Mouse (Mus musculus): ENCODE measurements around the gene Cdk14. TPM values are rescaled to one million over a fixed set of nuclear protein-coding genes. Genes with fewer than 3 reads are reported as not detected.
A peak's percentile ranks its signal among the peaks of the same experiment; 100 is the strongest.

The Cdk14 gene
- total RNA-seq, 1 experiment: 3.5 TPM

GRCm38 (mm10) chr5:5166086-5166485, 254.0 kb downstream of the Cdk14 start:
- H3K4me3 ChIP-seq (ENCODE audit: insufficient read depth in 1 of 2, low read depth in 1 of 2, low read length in 2 of 2, poor library complexity in 1 of 2, severe bottlenecking in 1 of 2): no peak overlapping the region
- DNase-seq (ENCODE audit: low read depth, low spot score): peak; percentile 45
- H3K36me3 ChIP-seq (ENCODE audit: control insufficient read depth, insufficient read depth, low read length, poor library complexity, severe bottlenecking): no peaks in the 10 kb centered on the region
- TF ChIP-seq MAFK (IDR thresholded peaks at IDR 0.05; ENCODE audit: insufficient read depth, low read depth, low read length): no peak
- no peak for TF ChIP-seq ZC3H11A (IDR thresholded peaks at IDR 0.05; ENCODE audit: borderline replicate concordance, low read depth, low read length)
- TF ChIP-seq CHD2 (IDR thresholded peaks at IDR 0.05; ENCODE audit: low read depth, low read length): no peak
- no peak for TF ChIP-seq ZNF384 (IDR thresholded peaks at IDR 0.05; ENCODE audit: low read depth, low read length)
- TF ChIP-seq HCFC1 (IDR thresholded peaks at IDR 0.05; ENCODE audit: borderline replicate concordance, insufficient read depth, low read length): no peak
- no peaks in the 10 kb centered on the region for H3K9me3 ChIP-seq (ENCODE audit: control insufficient read depth, insufficient read depth, low read depth, low read length)
- in situ Hi-C loops (cut with MboI; ENCODE audit: low sequenced_read_pairs in 2 of 2, unreplicated experiment in 2 of 2): no loop called here
- no peak overlapping the region for H3K9ac ChIP-seq (ENCODE audit: insufficient read depth, low read depth, low read length, poor library complexity, severe bottlenecking)
- 0 out of 4 replicates have a peak, but pooled peaks cover 0 to 2% of the 10 kb centered on the region in 2 experiments for H3K4me1 ChIP-seq (ENCODE audit: control insufficient read depth in 2 of 2, insufficient read depth in 2 of 2, low read length in 2 of 2, poor library complexity in 1 of 2)
- no peak overlapping the region for H3K27ac ChIP-seq (ENCODE audit: insufficient read depth, low read depth, low read length, poor library complexity, severe bottlenecking)

GRCm38 (mm10) chr5:5164326-5164725, 255.8 kb downstream of the Cdk14 start:
- 0 out of 4 replicates have a peak, but pooled peaks cover 0 to 2% of the 10 kb centered on the region in 2 experiments for H3K4me1 ChIP-seq (ENCODE audit: control insufficient read depth in 2 of 2, insufficient read depth in 2 of 2, low read length in 2 of 2, poor library complexity in 1 of 2)
- H3K27ac ChIP-seq (ENCODE audit: insufficient read depth, low read depth, low read length, poor library complexity, severe bottlenecking): no peak overlapping the region
- no peak for DNase-seq (ENCODE audit: low read depth, low spot score)
- H3K9me3 ChIP-seq (ENCODE audit: control insufficient read depth, insufficient read depth, low read depth, low read length): no peaks in the 10 kb centered on the region
- no peak overlapping the region for H3K9ac ChIP-seq (ENCODE audit: insufficient read depth, low read depth, low read length, poor library complexity, severe bottlenecking)
- H3K36me3 ChIP-seq (ENCODE audit: control insufficient read depth, insufficient read depth, low read length, poor library complexity, severe bottlenecking): no peaks in the 10 kb centered on the region
- no peak overlapping the region for H3K4me3 ChIP-seq (ENCODE audit: insufficient read depth in 1 of 2, low read depth in 1 of 2, low read length in 2 of 2, poor library complexity in 1 of 2, severe bottlenecking in 1 of 2)
- no peak for TF ChIP-seq ZNF384 (IDR thresholded peaks at IDR 0.05; ENCODE audit: low read depth, low read length)
- TF ChIP-seq CHD2 (IDR thresholded peaks at IDR 0.05; ENCODE audit: low read depth, low read length): no peak
- no peak for TF ChIP-seq MAFK (IDR thresholded peaks at IDR 0.05; ENCODE audit: insufficient read depth, low read depth, low read length)
- TF ChIP-seq ZC3H11A (IDR thresholded peaks at IDR 0.05; ENCODE audit: borderline replicate concordance, low read depth, low read length): no peak
- no peak for TF ChIP-seq HCFC1 (IDR thresholded peaks at IDR 0.05; ENCODE audit: borderline replicate concordance, insufficient read depth, low read length)
- in situ Hi-C loops (cut with MboI; ENCODE audit: low sequenced_read_pairs in 2 of 2, unreplicated experiment in 2 of 2): no loop called here

GRCm38 (mm10) chr5:5163823-5164222, 256.3 kb downstream of the Cdk14 start:
- no peak for DNase-seq (ENCODE audit: low read depth, low spot score)
- H3K9ac ChIP-seq (ENCODE audit: insufficient read depth, low read depth, low read length, poor library complexity, severe bottlenecking): no peak overlapping the region
- H3K4me3 ChIP-seq (ENCODE audit: insufficient read depth in 1 of 2, low read depth in 1 of 2, low read length in 2 of 2, poor library complexity in 1 of 2, severe bottlenecking in 1 of 2): no peak overlapping the region
- no peak overlapping the region for H3K27ac ChIP-seq (ENCODE audit: insufficient read depth, low read depth, low read length, poor library complexity, severe bottlenecking)
- H3K9me3 ChIP-seq (ENCODE audit: control insufficient read depth, insufficient read depth, low read depth, low read length): no peaks in the 10 kb centered on the region
- TF ChIP-seq CHD2 (IDR thresholded peaks at IDR 0.05; ENCODE audit: low read depth, low read length) (no peak), MAFK (IDR thresholded peaks at IDR 0.05; ENCODE audit: insufficient read depth, low read depth, low read length) (no peak), HCFC1 (IDR thresholded peaks at IDR 0.05; ENCODE audit: borderline replicate concordance, insufficient read depth, low read length) (no peak), ZNF384 (IDR thresholded peaks at IDR 0.05; ENCODE audit: low read depth, low read length) (no peak), ZC3H11A (IDR thresholded peaks at IDR 0.05; ENCODE audit: borderline replicate concordance, low read depth, low read length) (no peak)
- H3K4me1 ChIP-seq (ENCODE audit: control insufficient read depth in 2 of 2, insufficient read depth in 2 of 2, low read length in 2 of 2, poor library complexity in 1 of 2): 0 out of 4 replicates have a peak, but pooled peaks cover 0 to 2% of the 10 kb centered on the region in 2 experiments
- no peaks in the 10 kb centered on the region for H3K36me3 ChIP-seq (ENCODE audit: control insufficient read depth, insufficient read depth, low read length, poor library complexity, severe bottlenecking)
- in situ Hi-C loops (cut with MboI; ENCODE audit: low sequenced_read_pairs in 2 of 2, unreplicated experiment in 2 of 2): no loop called here

- H3K4me3 ChIP-seq (ENCODE audit: insufficient read depth in 1 of 2, low read depth in 1 of 2, low read length in 2 of 2, poor library complexity in 1 of 2, severe bottlenecking in 1 of 2): no peak overlapping the region
- in situ Hi-C loops (cut with MboI; ENCODE audit: low sequenced_read_pairs in 2 of 2, unreplicated experiment in 2 of 2): no loop called here
Observed at GRCm38 (mm10) chr5:5159521-5159920, 260.6 kb downstream of the Cdk14 start.

More at GRCm38 (mm10) chr5:5159521-5159920, 260.6 kb downstream of the Cdk14 start:
- DNase-seq (ENCODE audit: low read depth, low spot score): no peak
- Histone ChIP-seq H3K4me1 (ENCODE audit: control insufficient read depth in 2 of 2, insufficient read depth in 2 of 2, low read length in 2 of 2, poor library complexity in 1 of 2) (no peaks in the 10 kb centered on the region), H3K9ac (ENCODE audit: insufficient read depth, low read depth, low read length, poor library complexity, severe bottlenecking) (no peak overlapping the region), H3K36me3 (ENCODE audit: control insufficient read depth, insufficient read depth, low read length, poor library complexity, severe bottlenecking) (no peaks in the 10 kb centered on the region), H3K9me3 (ENCODE audit: control insufficient read depth, insufficient read depth, low read depth, low read length) (no peaks in the 10 kb centered on the region), H3K27ac (ENCODE audit: insufficient read depth, low read depth, low read length, poor library complexity, severe bottlenecking) (no peak overlapping the region)
- TF ChIP-seq MAFK (IDR thresholded peaks at IDR 0.05; ENCODE audit: insufficient read depth, low read depth, low read length) (no peak), ZNF384 (IDR thresholded peaks at IDR 0.05; ENCODE audit: low read depth, low read length) (no peak), CHD2 (IDR thresholded peaks at IDR 0.05; ENCODE audit: low read depth, low read length) (no peak), ZC3H11A (IDR thresholded peaks at IDR 0.05; ENCODE audit: borderline replicate concordance, low read depth, low read length) (no peak), HCFC1 (IDR thresholded peaks at IDR 0.05; ENCODE audit: borderline replicate concordance, insufficient read depth, low read length) (no peak)

Measured in ES-E14 (cell line).